Mouse (Mus musculus): ENCODE results near the gene Pdrg1. TPM values are rescaled to one million over a fixed set of nuclear protein-coding genes. Genes with fewer than 3 reads are reported as not detected.

Pdrg1 gene
- total and polyA plus RNA-seq, 2 experiments from 2014 or later: 71.8 to 120 TPM

DNA sequence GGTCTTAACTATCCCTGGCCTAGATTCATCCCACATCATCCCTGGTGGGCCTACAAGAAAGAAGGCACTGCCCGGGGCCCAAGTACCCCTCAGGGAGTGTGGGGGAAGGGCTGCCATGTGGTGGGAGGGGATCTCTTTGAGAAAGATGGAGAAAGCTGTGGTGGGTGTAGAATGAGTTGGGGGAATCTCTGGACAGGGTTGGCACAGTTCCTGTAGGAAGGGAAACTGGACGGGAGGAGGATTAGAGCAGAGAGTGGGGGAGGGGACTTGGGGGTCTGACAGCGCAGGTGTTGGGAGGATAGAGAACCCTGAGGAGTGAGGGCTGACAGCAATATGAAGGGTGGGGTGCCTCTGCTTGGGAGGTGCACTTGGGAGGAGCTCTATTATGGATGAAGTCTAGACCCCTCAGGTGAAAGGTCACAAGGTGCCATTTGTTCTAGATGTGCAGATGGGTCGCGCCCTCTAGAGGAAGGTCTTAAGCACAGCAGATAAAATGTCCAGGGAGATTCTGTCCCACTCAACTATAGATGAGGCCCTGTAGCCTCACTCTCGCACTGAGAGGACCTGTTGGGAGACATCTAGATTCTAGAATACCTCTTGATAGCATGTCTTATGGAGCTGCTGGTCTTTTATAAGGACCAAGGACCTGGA lies 40.2 kb upstream of the Pdrg1 start:
- Histone ChIP-seq H3K27me3 (ENCODE audit: control insufficient read depth, insufficient read depth, low read length) (peaks cover 29% of the 10 kb centered on the region), H3K27ac (ENCODE audit: low read depth) (no peak overlapping the region), H3K4me2 (ENCODE audit: low read depth, low read length) (no peak overlapping the region), H3K36me3 (replicated peaks; ENCODE audit: control insufficient read depth, insufficient read depth, low read length) (no peaks in the 10 kb centered on the region), H3K4me1 (ENCODE audit: control insufficient read depth, insufficient read depth) (no peaks in the 10 kb centered on the region), H3K4me3 (ENCODE audit: low read depth, low read length) (no peak overlapping the region), H3K9ac (replicated peaks; ENCODE audit: low read depth, low read length) (no peak overlapping the region), H3K9me3 (replicated peaks; ENCODE audit: control insufficient read depth, low read length) (no peaks in the 10 kb centered on the region)
- no peak for ATAC-seq (ENCODE audit: insufficient read depth, low read depth)
- no peak for DNase-seq (ENCODE audit: low spot score)
- 52% methylated on average over 6 of the region's 6 CpGs for WGBS
- TF ChIP-seq CTCF (IDR thresholded peaks at IDR 0.05; ENCODE audit: low read depth) (no peak), EP300 (IDR thresholded peaks at IDR 0.05; ENCODE audit: low read depth) (no peak)

DNA sequence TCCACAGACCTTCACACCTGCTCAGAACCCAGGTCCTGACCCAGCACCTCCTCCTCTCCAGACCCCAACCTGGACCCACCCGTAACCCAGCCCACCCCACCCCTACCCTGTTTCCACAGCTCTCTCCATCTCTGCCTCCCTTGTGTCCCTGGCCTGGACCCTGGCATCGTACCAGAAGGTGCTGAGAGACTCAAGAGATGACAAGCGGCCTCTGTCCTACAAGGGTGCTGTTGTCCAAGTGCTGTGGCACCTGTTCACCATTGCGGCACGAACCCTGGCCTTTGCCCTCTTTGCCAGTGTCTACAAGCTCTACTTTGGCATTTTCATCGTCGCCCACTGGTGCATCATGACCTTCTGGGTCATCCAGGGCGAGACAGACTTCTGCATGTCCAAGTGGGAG lies 38.7 kb upstream of the Pdrg1 start:
- H3K9me3 ChIP-seq (replicated peaks; ENCODE audit: control insufficient read depth, low read length): no peaks in the 10 kb centered on the region
- WGBS: 82% methylated on average over 8 of the region's 8 CpGs
- H3K27me3 ChIP-seq (ENCODE audit: control insufficient read depth, insufficient read depth, low read length): peaks cover 29% of the 10 kb centered on the region
- no peak overlapping the region for H3K27ac ChIP-seq (ENCODE audit: low read depth)
- no peak overlapping the region for H3K4me3 ChIP-seq (ENCODE audit: low read depth, low read length)
- no peak for ATAC-seq (ENCODE audit: insufficient read depth, low read depth)
- no peak overlapping the region for H3K9ac ChIP-seq (replicated peaks; ENCODE audit: low read depth, low read length)
- H3K36me3 ChIP-seq (replicated peaks; ENCODE audit: control insufficient read depth, insufficient read depth, low read length): no peaks in the 10 kb centered on the region
- TF ChIP-seq CTCF (IDR thresholded peaks at IDR 0.05; ENCODE audit: low read depth) (no peak), EP300 (IDR thresholded peaks at IDR 0.05; ENCODE audit: low read depth) (no peak)
- H3K4me2 ChIP-seq (ENCODE audit: low read depth, low read length): no peak overlapping the region
- H3K4me1 ChIP-seq (ENCODE audit: control insufficient read depth, insufficient read depth): no peaks in the 10 kb centered on the region
- no peak for DNase-seq (ENCODE audit: low spot score)

GRCm38 (mm10) chr2:153052700-153053351 lies 37.6 kb upstream of the Pdrg1 start:
- TF ChIP-seq EP300 (IDR thresholded peaks at IDR 0.05; ENCODE audit: low read depth) (no peak), CTCF (IDR thresholded peaks at IDR 0.05; ENCODE audit: low read depth) (no peak)
- Histone ChIP-seq H3K4me2 (ENCODE audit: low read depth, low read length) (no peak overlapping the region), H3K4me3 (ENCODE audit: low read depth, low read length) (no peak overlapping the region), H3K4me1 (ENCODE audit: control insufficient read depth, insufficient read depth) (no peaks in the 10 kb centered on the region), H3K27ac (ENCODE audit: low read depth) (no peak overlapping the region), H3K36me3 (replicated peaks; ENCODE audit: control insufficient read depth, insufficient read depth, low read length) (no peaks in the 10 kb centered on the region), H3K27me3 (ENCODE audit: control insufficient read depth, insufficient read depth, low read length) (peaks cover 29% of the 10 kb centered on the region), H3K9ac (replicated peaks; ENCODE audit: low read depth, low read length) (no peak overlapping the region), H3K9me3 (replicated peaks; ENCODE audit: control insufficient read depth, low read length) (no peaks in the 10 kb centered on the region)
- no peak for DNase-seq (ENCODE audit: low spot score)
- WGBS: 8% methylated on average over 26 of the region's 30 CpGs
- ATAC-seq (ENCODE audit: insufficient read depth, low read depth): no peak

GRCm38 (mm10) chr2:153051537-153051936 lies 36.3 kb upstream of the Pdrg1 start:
- Histone ChIP-seq H3K4me1 (ENCODE audit: control insufficient read depth, insufficient read depth) (no peaks in the 10 kb centered on the region), H3K27ac (ENCODE audit: low read depth) (no peak overlapping the region), H3K27me3 (ENCODE audit: control insufficient read depth, insufficient read depth, low read length) (peaks cover 29% of the 10 kb centered on the region), H3K4me3 (ENCODE audit: low read depth, low read length) (no peak overlapping the region), H3K4me2 (ENCODE audit: low read depth, low read length) (no peak overlapping the region), H3K36me3 (replicated peaks; ENCODE audit: control insufficient read depth, insufficient read depth, low read length) (no peaks in the 10 kb centered on the region), H3K9ac (replicated peaks; ENCODE audit: low read depth, low read length) (no peak overlapping the region), H3K9me3 (replicated peaks; ENCODE audit: control insufficient read depth, low read length) (no peaks in the 10 kb centered on the region)
- TF ChIP-seq EP300 (IDR thresholded peaks at IDR 0.05; ENCODE audit: low read depth) (no peak), CTCF (IDR thresholded peaks at IDR 0.05; ENCODE audit: low read depth) (no peak)
- no peak for ATAC-seq (ENCODE audit: insufficient read depth, low read depth)
- 66% methylated on average over 9 of the region's 9 CpGs for WGBS
- DNase-seq (ENCODE audit: low spot score): no peak

GRCm38 (mm10) chr2:153051095-153051494 lies 35.9 kb upstream of the Pdrg1 start:
- no peak for TF ChIP-seq EP300 (IDR thresholded peaks at IDR 0.05; ENCODE audit: low read depth)
- DNase-seq (ENCODE audit: low spot score): no peak
- Histone ChIP-seq H3K27ac (ENCODE audit: low read depth) (no peak overlapping the region), H3K4me2 (ENCODE audit: low read depth, low read length) (no peak overlapping the region), H3K9me3 (replicated peaks; ENCODE audit: control insufficient read depth, low read length) (no peaks in the 10 kb centered on the region), H3K36me3 (replicated peaks; ENCODE audit: control insufficient read depth, insufficient read depth, low read length) (no peaks in the 10 kb centered on the region), H3K4me1 (ENCODE audit: control insufficient read depth, insufficient read depth) (no peaks in the 10 kb centered on the region), H3K9ac (replicated peaks; ENCODE audit: low read depth, low read length) (no peak overlapping the region), H3K4me3 (ENCODE audit: low read depth, low read length) (no peak overlapping the region), H3K27me3 (ENCODE audit: control insufficient read depth, insufficient read depth, low read length) (peaks cover 29% of the 10 kb centered on the region)
- WGBS: 70% methylated on average over 6 of the region's 6 CpGs
- ATAC-seq (ENCODE audit: insufficient read depth, low read depth): no peak

DNA sequence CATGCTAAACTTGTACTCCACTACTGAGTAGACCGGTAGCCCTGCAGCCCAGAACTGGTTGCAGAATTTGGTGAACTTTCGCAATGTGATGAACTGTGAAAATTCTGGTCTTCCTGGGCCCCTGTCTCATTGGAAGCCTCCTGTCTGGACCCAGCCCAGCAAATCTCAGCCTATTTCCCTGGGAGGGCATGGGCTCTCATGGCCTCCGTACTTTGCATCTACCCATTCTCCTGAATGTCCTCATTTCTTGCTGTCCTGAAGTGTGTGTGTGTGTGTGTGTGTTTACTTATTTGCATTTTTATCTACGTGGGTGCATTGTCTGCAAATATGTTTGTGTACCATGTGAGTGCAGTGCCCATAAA lies 34.8 kb upstream of the Pdrg1 start:
- no peak overlapping the region for H3K9ac ChIP-seq (replicated peaks; ENCODE audit: low read depth, low read length)
- ATAC-seq (ENCODE audit: insufficient read depth, low read depth) (no peak), DNase-seq (ENCODE audit: low spot score) (no peak)
- H3K9me3 ChIP-seq (replicated peaks; ENCODE audit: control insufficient read depth, low read length): no peaks in the 10 kb centered on the region
- TF ChIP-seq CTCF (IDR thresholded peaks at IDR 0.05; ENCODE audit: low read depth) (no peak), EP300 (IDR thresholded peaks at IDR 0.05; ENCODE audit: low read depth) (no peak)
- H3K4me1 ChIP-seq (ENCODE audit: control insufficient read depth, insufficient read depth): no peaks in the 10 kb centered on the region
- peaks cover 27% of the 10 kb centered on the region for H3K27me3 ChIP-seq (ENCODE audit: control insufficient read depth, insufficient read depth, low read length)
- H3K4me3 ChIP-seq (ENCODE audit: low read depth, low read length): no peak overlapping the region
- no peak overlapping the region for H3K27ac ChIP-seq (ENCODE audit: low read depth)
- no peak overlapping the region for H3K4me2 ChIP-seq (ENCODE audit: low read depth, low read length)
- no peaks in the 10 kb centered on the region for H3K36me3 ChIP-seq (replicated peaks; ENCODE audit: control insufficient read depth, insufficient read depth, low read length)
- WGBS: 76% methylated on average over 4 of the region's 4 CpGs
